Mouse (Mus musculus) intestine, postnatal 0 days (tissue): ENCODE data around the gene Pim3. TPM values are rescaled to one million over a fixed set of nuclear protein-coding genes. Genes with fewer than 3 reads are reported as not detected.

Experiments used
- ATAC-seq: fragments of 200-750 bp; cut with Nextera tagmentation; 2 replicates; pipeline ENCODE4 v1.8.0; 2017; ENCODE audit warnings: mild to moderate bottlenecking, moderate TSS enrichment, moderate library complexity
- H3K27ac ChIP-seq: fragments of 300-500 bp; sonication (generic); 2 replicates; pipeline ENCODE4 v1.5.1; 2014; ENCODE audit warnings: mild to moderate bottlenecking, low read depth, low read length, moderate library complexity
- H3K27me3 ChIP-seq: fragments of 300-500 bp; sonication (generic); replicated peaks from 2 replicates; pipeline ENCODE4 v1.6.1; 2014; ENCODE audit warnings: low read length, mixed read lengths; ENCODE audit not compliant: control insufficient read depth, insufficient read depth
- H3K36me3 ChIP-seq: fragments of 300-500 bp; sonication (generic); 2 replicates; pipeline ENCODE4 v1.6.1; 2014; ENCODE audit warnings: mild to moderate bottlenecking, moderate library complexity; ENCODE audit not compliant: control insufficient read depth, insufficient read depth
- H3K4me1 ChIP-seq: fragments of 300-500 bp; sonication (generic); replicated peaks from 2 replicates; pipeline ENCODE4 v1.6.1; 2014; ENCODE audit warnings: antibody characterized with exemption, low read length, mixed read lengths; ENCODE audit not compliant: control insufficient read depth, insufficient read depth
- H3K4me2 ChIP-seq: fragments of 300-500 bp; sonication (generic); replicated peaks from 2 replicates; pipeline ENCODE4 v1.6.1; 2014; ENCODE audit warnings: low read depth, mild to moderate bottlenecking, moderate library complexity
- H3K4me3 ChIP-seq: fragments of 300-500 bp; sonication (generic); 2 replicates; pipeline ENCODE4 v1.5.1; 2014; ENCODE audit warnings: low read depth, low read length
- H3K9ac ChIP-seq: fragments of 300-500 bp; sonication (generic); 2 replicates; pipeline ENCODE4 v1.6.1; 2014; ENCODE audit warnings: mild to moderate bottlenecking, low read depth, low read length
- H3K9me3 ChIP-seq: fragments of 300-500 bp; sonication (generic); 2 replicates; pipeline ENCODE4 v1.6.1; 2016; ENCODE audit warnings: mixed run types; ENCODE audit not compliant: control insufficient read depth
- CTCF ChIP-seq: sonication (generic); IDR thresholded peaks from 2 replicates; pipeline ENCODE4 v1.5.1; 2016; ENCODE audit warnings: low read depth, mild to moderate bottlenecking, control low read depth, antibody characterized with exemption, moderate library complexity
- WGBS: fragments of 180-500 bp; shearing (Covaris S2); extraction: QIAGEN DNeasy Blood & Tissue Kit; methylation state at CpG from one replicate; pipeline ENCODE4 v1.1.7; 2014; 5-methylcytosine and 5-hydroxymethylcytosine counted together
- polyA plus RNA-seq: library from polyadenylated mRNA; unstranded; fragments of >200 nt; fragmentation: Nextera tagmentation; extraction: Ambion mirVana; gene quantifications from 2 replicates; pipeline ENCODE4 v1.2.1, GENCODE M21; 2015

Pim3 gene
- polyA plus RNA-seq, 1 experiment from 2014 or later = 36.8 TPM

GRCm38 (mm10) chr15:88865061-88865460 is 3.1 kb downstream of the Pim3 start:
- peaks cover 9% of the 10 kb centered on the region for H3K4me1 ChIP-seq
- no peaks in the 10 kb centered on the region for H3K27me3 ChIP-seq
- ATAC-seq = no peak
- H3K9ac ChIP-seq = no peak overlapping the region
- peak overlapping the region; percentile 74 for H3K4me2 ChIP-seq
- no peak for TF ChIP-seq CTCF
- peaks cover 17% of the 10 kb centered on the region; the same call in 1 of the 2 replicates for H3K36me3 ChIP-seq
- H3K4me3 ChIP-seq = peak overlapping the region; percentile 83
- 67% methylated on average over 14 of the region's 14 CpGs for WGBS
- H3K9me3 ChIP-seq = no peaks in the 10 kb centered on the region
- peak overlapping the region; percentile 97; the same call in 1 of the 2 replicates for H3K27ac ChIP-seq

DNA sequence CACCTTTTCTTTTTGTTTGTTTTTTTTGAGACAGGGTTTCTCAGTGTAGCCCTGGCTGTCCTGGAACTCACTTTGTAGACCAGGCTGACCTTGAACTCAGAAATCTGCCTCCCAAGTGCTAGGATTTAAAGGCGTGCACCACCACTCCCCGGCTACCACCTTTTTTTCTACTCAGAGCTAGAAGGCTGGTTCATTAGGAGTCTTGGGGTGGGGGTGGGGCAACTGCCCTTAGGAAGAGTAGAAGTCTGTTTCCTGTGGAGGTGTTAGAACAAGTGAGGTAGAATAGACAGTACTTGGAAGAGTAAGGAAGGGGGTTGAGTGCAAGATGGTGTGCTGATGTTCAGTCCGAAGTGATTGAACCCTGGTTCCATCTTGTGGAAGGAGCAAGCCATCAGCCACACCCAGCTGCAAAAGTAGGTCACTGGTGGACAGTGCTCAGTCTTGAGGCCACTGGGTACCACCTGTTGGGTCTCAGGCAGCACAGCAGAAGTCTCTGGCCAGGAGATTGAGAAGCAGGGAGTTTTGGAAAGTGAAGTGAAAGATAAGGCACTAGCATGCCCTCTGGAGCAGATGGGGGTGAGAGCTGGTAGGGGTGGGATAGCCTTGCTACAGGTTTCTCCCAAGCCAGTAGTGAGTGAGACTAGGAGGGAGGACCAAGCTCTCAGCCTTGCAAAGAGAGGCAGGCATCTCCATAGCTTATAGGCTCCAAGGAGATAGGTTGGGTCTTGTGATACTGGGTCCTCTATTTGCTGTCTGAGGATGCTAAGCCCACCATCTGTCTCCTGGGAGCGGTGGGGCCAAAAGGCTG is 4.1 kb downstream of the Pim3 start:
- no peaks in the 10 kb centered on the region for H3K9me3 ChIP-seq
- H3K4me2 ChIP-seq = no peak overlapping the region
- no peak overlapping the region for H3K4me3 ChIP-seq
- 0 out of 2 replicates have a peak overlapping the region, but pooled peaks have one; percentile 90 for H3K27ac ChIP-seq
- 52% methylated on average over 4 of the region's 4 CpGs for WGBS
- TF ChIP-seq CTCF = no peak
- no peak for ATAC-seq
- peaks cover 17% of the 10 kb centered on the region; the same call in 1 of the 2 replicates for H3K36me3 ChIP-seq
- H3K27me3 ChIP-seq = no peaks in the 10 kb centered on the region
- H3K4me1 ChIP-seq = peaks cover 9% of the 10 kb centered on the region
- H3K9ac ChIP-seq = no peak overlapping the region

- Histone ChIP-seq H3K4me2 (no peak overlapping the region), H3K36me3 (peaks cover 17% of the 10 kb centered on the region; the same call in 1 of the 2 replicates), H3K9me3 (no peaks in the 10 kb centered on the region), H3K27me3 (no peaks in the 10 kb centered on the region), H3K27ac (peak overlapping the region; percentile 90), H3K4me1 (peaks cover 9% of the 10 kb centered on the region), H3K4me3 (no peak overlapping the region), H3K9ac (no peak overlapping the region)
- WGBS = 37% methylated on average over 7 of the region's 7 CpGs
- no peak for TF ChIP-seq CTCF
- ATAC-seq = no peak
Measured at GRCm38 (mm10) chr15:88866934-88867356, 5.0 kb downstream of the Pim3 start.

- peak; percentile 22; the same call in 1 of the 2 replicates for ATAC-seq
- Histone ChIP-seq H3K27ac (peak overlapping the region; percentile 90), H3K27me3 (no peaks in the 10 kb centered on the region), H3K4me2 (no peak overlapping the region), H3K4me3 (no peak overlapping the region), H3K4me1 (peaks cover 9% of the 10 kb centered on the region), H3K9me3 (no peaks in the 10 kb centered on the region), H3K9ac (no peak overlapping the region), H3K36me3 (peaks cover 17% of the 10 kb centered on the region; the same call in 1 of the 2 replicates)
- WGBS = 21% methylated on average over 5 of the region's 5 CpGs
- no peak for TF ChIP-seq CTCF
Measured at GRCm38 (mm10) chr15:88867368-88868023, 5.5 kb downstream of the Pim3 start.

- ATAC-seq = peak; percentile 64
- Histone ChIP-seq H3K9me3 (no peaks in the 10 kb centered on the region), H3K36me3 (peaks cover 17% of the 10 kb centered on the region; the same call in 1 of the 2 replicates), H3K4me1 (peaks cover 9% of the 10 kb centered on the region), H3K27ac (peak overlapping the region; percentile 90), H3K4me3 (no peak overlapping the region), H3K9ac (no peak overlapping the region), H3K27me3 (no peaks in the 10 kb centered on the region), H3K4me2 (peak overlapping the region; percentile 6; the same call in 1 of the 2 replicates)
- no peak for TF ChIP-seq CTCF
- WGBS = 54% methylated on average over 6 of the region's 6 CpGs
Measured at GRCm38 (mm10) chr15:88868024-88868742, 6.2 kb downstream of the Pim3 start.
